Mouse (Mus musculus): ENCODE measurements at regions not wholly inside any gene's neighbourhood (a gene's known extent, or its start where the extent isn't known, plus 50 kb on each side); places are given as distances from the start of the nearest gene placed in this dataset.

GRCm38 (mm10) chr11:38938124-38938883 lies 1702.5 kb upstream of the Tenm2 start:
- DNase-seq (ENCODE audit: low spot score): peak; percentile 66

All from embryo, embryonic 10 days (tissue).